Mouse (Mus musculus): ENCODE measurements around the gene Map2k2.

GRCm38 (mm10) chr10:81082168-81082960 is 23.4 kb upstream of the Map2k2 start:
- TF ChIP-seq POLR2A (IDR thresholded peaks at IDR 0.05; ENCODE audit: borderline replicate concordance, insufficient read depth, low read length) (no peak), CTCF (IDR thresholded peaks at IDR 0.05; ENCODE audit: borderline replicate concordance, insufficient read depth, low read depth, low read length) (peak; percentile 91)
